Mouse (Mus musculus) bone marrow macrophage, adult 2 months (primary cell): ENCODE data around the gene 2310022A10Rik. TPM values are rescaled to one million over a fixed set of nuclear protein-coding genes. Genes with fewer than 3 reads are reported as not detected.

Experiments
- H3K27ac ChIP-seq: 2 replicates; pipeline ENCODE4 v1.5.1; 2012; ENCODE audit warnings: low read depth, low read length; ENCODE audit not compliant: insufficient read depth
- H3K4me1 ChIP-seq: 2 replicates; pipeline ENCODE4 v1.6.1; 2012; ENCODE audit warnings: low read length; ENCODE audit not compliant: control insufficient read depth, insufficient read depth
- H3K4me3 ChIP-seq: 2 replicates; pipeline ENCODE4 v1.5.1; 2012; ENCODE audit warnings: mild to moderate bottlenecking, low read length, moderate library complexity; ENCODE audit not compliant: insufficient read depth
- CTCF ChIP-seq: IDR thresholded peaks from 2 replicates; pipeline ENCODE4 v1.5.1; 2012; ENCODE audit warnings: low read depth, mild to moderate bottlenecking, low read length, moderate library complexity
- POLR2A ChIP-seq: IDR thresholded peaks from 2 replicates; pipeline ENCODE4 v1.6.1; 2012; ENCODE audit warnings: mild to moderate bottlenecking, low read depth, low read length, borderline replicate concordance
- polyA plus RNA-seq: library from polyadenylated mRNA; stranded (reverse); fragments of >200 nt; gene quantifications from 2 replicates; pipeline ENCODE4 v1.2.4, GENCODE M21; 2012; ENCODE audit not compliant: missing spikeins, insufficient read depth, insufficient read length

Gene 2310022A10Rik
- polyA plus RNA-seq, result 53.6 and 59.8 TPM in 2 replicates

DNA sequence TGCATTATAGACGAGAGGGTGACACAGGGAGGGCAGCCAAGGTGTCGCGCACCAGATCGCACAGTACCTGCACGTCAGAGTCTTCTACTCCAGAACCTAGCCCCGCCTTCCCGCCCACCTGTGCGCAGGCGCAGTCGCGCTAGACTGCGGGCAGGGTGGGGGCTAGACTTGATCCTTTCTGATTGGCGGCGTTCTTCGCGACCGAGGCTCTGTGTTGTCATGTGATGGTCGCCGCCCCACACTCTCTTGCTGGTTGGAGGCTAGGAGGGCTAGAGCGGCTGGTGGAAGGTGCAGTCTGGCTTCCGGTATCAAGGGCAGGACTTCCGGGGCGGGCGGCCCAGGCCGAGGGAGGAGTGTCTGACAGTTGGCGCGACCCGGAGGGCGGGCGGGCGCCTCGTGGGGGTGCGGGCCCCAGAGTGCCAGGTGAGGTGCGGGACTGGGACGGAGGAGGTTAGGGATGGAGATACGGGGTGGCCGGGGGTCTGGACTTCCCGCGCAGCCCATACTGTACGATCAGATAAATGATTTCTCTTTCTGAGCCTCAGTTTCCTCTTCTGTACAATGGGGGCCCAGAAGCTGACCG, at the start of gene 2310022A10Rik, which contains the start of gene Pld3:
TSS of gene 2310022A10Rik (plus strand) at position 303 of the 583 bp plus-strand sequence.
TSS of gene Pld3 (minus strand) at position 288 of the 583 bp plus-strand sequence.
- Histone ChIP-seq H3K4me3 (peak within 1 kb of the TSS; percentile 90), H3K27ac (peak within 1 kb of the TSS; percentile 88), H3K4me1 (peaks cover 25% of the 10 kb centered on the region)
- TF ChIP-seq CTCF, result no peak
- TF ChIP-seq POLR2A, result peak; percentile 68; the same call in 1 of the 2 replicates

DNA sequence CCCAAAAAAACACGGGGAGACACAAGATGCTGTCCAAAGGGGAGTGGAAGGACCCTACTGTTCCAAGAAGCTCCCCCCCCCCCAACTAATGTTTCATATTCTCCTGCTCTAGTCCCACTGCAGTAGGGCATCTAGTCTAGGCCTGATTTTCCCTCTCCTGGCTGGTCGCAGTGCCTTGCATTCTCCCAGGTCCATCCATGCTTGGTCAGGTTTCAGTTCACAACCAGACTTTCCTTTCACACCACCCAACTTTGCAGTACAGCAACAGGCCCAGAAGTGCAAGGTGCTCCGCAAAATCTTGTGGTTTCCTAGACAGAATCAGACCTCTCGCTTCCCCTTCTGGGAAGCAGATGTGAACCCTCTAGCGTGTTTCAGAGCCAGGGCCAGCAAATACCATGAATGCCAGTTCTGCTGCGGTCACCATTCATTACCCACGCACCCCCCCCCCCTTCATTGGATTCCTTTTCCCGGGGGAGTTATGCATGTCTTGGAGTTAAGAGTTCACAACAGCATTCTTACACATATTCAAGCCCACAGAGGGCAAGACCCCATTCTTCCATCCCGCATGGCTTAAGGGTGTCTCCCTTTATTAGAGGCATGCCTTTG, 46.2 kb upstream of the 2310022A10Rik start:
- peaks cover 13% of the 10 kb centered on the region for H3K4me1 ChIP-seq
- no peak overlapping the region for H3K27ac ChIP-seq
- no peak for TF ChIP-seq POLR2A
- TF ChIP-seq CTCF, result no peak
- H3K4me3 ChIP-seq, result peak overlapping the region; percentile 15; the same call in 1 of the 2 replicates

DNA sequence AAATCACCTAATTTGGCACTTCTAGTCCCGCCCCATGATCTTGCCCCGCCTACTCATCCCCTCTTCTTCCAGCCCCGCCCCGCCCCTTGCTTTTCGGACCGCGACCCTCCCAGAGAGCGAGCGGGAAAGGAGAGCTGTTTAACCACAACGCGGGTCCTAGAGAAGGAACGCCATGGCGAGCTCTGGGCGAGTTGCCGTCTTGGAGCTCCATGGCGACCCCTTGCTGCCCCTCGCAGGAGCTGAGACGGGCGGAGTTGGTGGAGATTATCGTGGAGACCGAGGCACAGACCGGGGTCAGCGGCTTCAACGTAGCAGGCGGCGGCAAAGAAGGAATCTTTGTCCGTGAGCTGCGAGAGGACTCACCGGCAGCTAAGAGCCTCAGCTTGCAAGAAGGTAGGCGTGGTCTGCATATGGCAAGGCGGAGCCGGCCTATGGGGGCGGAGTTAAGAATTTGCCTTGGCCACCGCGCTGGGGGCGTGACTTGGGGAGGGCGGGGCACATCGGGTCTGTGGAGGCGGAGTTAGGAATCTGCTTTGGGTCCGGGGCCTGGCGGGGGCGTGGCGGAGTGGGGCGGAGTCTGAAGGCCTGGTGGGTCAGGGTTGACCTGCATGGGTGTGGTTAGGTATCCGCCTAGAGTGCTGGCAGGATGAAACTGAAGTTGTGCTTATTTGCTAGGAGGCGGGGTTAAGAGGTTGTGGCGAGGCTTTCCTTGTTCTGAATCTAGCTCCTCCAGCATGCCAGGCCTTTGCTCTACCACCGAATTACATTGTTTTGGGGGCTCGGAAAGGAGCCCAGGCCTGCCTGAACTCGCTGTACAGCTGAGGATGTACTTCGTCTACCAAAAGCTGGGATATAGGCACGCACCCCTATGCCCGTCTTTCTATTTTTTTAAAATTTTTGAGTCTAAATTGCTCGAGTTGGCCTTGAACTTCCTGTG, 45.1 kb upstream of the 2310022A10Rik start:
- TF ChIP-seq CTCF, result no peak
- TF ChIP-seq POLR2A, result no peak

DNA sequence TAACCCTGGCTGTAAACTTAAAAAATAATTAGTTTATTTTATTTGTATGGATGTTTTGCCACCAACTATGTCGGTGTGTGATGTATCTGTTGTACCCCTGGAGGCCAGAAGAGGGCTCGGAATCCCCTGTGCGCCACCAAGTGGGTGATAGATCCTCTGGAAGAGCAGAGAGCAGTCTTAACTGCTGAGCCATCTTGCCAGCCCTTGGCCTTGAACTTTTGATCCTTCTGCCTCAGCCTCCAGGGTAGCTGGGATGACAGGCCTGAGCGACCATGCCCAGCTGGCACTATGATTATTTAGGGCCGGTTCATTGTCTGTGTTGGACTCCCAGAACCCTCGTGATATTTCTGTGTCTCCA, 44.4 kb upstream of the 2310022A10Rik start:
- Histone ChIP-seq H3K4me1 (peaks cover 13% of the 10 kb centered on the region), H3K27ac (peak overlapping the region; percentile 55), H3K4me3 (peak overlapping the region; percentile 49; the same call in 1 of the 2 replicates)
- no peak for TF ChIP-seq POLR2A
- TF ChIP-seq CTCF, result peak; percentile 70

More for the DNA sequence above, 45.1 kb upstream of the 2310022A10Rik start:
- peaks cover 13% of the 10 kb centered on the region for H3K4me1 ChIP-seq
- peak overlapping the region; percentile 63 for H3K27ac ChIP-seq
- peak overlapping the region; percentile 71 for H3K4me3 ChIP-seq

DNA sequence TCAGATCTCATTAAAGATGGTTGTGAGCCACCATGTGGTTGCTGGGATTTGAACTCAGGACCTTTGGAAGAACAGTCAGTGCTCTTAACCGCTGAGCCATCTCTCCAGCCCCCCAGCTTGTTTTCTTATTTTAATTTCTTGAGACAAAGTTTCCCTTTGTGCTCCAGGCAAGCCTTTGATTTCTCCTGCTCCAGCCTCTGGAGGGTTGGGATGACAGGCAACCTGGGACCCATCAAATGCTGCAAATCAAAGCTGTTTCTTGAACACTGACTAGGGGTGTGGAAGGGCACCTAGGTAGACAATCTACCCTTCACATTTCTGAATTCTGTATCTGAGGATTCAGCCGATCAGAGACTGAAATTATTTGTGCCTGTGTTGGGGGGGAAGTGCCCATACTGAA, 42.2 kb upstream of the 2310022A10Rik start:
- no peak overlapping the region for H3K27ac ChIP-seq
- H3K4me3 ChIP-seq, result no peak overlapping the region
- H3K4me1 ChIP-seq, result peaks cover 13% of the 10 kb centered on the region
- no peak for TF ChIP-seq POLR2A
- TF ChIP-seq CTCF, result no peak

DNA sequence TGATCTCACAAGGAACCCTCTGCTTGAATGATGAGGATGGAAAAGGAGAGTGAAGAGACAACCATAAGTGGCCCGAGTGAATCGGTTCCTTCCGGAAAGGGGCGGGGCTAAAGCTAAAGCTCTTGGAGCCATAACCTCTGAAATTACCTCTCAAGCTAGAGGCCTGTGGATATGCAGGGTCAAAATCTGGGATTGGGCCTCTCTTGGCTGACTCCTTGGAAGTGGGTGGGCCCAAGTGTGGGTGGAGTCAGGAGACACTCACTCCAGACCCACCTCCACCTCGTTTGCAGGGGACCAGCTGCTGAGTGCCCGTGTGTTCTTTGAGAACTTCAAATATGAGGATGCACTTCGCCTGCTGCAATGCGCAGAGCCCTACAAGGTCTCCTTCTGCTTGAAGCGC, 38.1 kb upstream of the 2310022A10Rik start:
- H3K27ac ChIP-seq, result no peak overlapping the region
- no peak overlapping the region for H3K4me3 ChIP-seq
- no peaks in the 10 kb centered on the region for H3K4me1 ChIP-seq
- no peak for TF ChIP-seq CTCF
- TF ChIP-seq POLR2A, result no peak

DNA sequence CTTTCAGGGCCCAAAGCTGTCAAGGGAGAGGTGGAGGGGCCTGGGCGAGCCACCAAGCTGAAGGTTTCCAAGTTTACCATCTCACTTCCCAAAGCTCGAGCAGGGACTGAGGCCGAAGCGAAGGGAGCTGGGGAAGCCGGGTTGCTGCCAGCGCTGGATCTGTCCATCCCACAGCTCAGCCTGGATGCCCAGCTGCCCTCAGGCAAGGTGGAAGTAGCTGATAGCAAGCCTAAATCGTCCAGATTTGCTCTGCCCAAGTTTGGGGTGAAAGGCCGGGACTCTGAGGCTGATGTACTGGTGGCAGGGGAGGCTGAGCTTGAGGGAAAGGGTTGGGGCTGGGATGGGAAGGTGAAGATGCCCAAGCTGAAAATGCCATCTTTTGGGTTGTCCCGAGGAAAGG, 34.7 kb upstream of the 2310022A10Rik start:
- Histone ChIP-seq H3K4me1 (peaks cover 4% of the 10 kb centered on the region), H3K4me3 (no peak overlapping the region), H3K27ac (no peak overlapping the region)
- TF ChIP-seq CTCF (no peak), POLR2A (no peak)

DNA sequence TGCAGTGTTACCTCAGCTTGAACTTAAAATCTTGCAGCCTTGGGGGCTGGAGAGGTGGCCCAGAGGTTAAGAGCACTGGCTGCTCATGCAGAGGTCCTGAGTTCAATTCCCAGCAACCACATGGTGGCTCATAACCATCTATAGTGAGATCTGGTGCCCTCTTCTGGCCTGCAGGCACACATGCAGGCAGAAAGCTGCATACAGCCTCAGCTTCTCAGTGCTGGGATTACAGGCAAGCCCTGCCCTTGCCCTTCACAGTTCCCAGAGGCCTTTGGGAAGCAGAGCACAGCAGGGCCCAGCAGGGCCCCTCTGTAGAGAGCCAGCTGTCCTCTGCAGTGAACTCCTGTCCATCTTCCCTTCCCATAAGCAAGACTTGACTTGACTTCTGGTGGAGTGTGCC, 32.9 kb upstream of the 2310022A10Rik start:
- Histone ChIP-seq H3K4me3 (no peak overlapping the region), H3K4me1 (peaks cover 4% of the 10 kb centered on the region), H3K27ac (no peak overlapping the region)
- no peak for TF ChIP-seq CTCF
- no peak for TF ChIP-seq POLR2A

DNA sequence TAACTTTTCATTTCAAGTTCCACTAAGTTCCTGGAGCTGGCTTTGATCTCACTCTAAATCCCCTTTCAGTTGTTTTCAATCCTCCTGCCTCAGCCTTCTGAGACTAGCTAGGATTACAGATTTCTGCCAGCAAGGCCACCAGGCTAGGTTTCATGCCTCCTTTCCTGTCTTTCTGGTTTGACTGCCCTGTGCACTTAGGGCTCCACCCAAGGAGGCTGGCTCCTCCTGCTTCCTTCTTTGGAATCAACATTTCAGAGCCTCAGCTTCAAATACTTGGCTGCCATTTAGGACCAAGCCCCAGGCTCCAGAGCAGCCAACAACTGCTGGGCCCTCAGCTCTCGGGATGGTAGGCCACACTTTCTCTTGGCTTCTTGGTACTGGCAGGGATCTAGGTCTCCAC, 32.4 kb upstream of the 2310022A10Rik start:
- peaks cover 4% of the 10 kb centered on the region for H3K4me1 ChIP-seq
- H3K27ac ChIP-seq, result no peak overlapping the region
- no peak overlapping the region for H3K4me3 ChIP-seq
- TF ChIP-seq CTCF (no peak), POLR2A (no peak)

DNA sequence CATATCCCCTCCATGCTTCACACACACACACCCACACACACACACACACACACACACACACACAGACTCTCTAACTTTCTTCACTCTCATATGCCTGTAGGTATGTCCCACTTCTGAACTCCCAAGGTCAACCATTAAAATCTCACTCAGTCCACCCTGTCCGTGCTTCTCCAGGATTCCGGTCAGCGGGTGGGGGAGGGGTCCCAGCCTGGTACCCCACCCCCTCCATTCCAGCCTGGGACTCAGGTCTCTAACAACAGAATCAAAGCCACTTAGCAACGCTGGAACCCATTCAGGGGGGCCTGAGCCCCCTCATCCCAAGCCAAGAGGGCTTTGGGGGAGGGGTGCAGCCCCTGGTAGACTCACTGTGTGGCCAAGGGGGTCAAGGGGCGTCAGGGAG, 30.1 kb upstream of the 2310022A10Rik start, which contains the start of gene Hipk4:
TSS of gene Hipk4 (plus strand) at position 301 of the 400 bp plus-strand sequence.
- no peak within 1 kb of the TSS for H3K4me3 ChIP-seq
- peaks cover 4% of the 10 kb centered on the region for H3K4me1 ChIP-seq

More for the DNA sequence above, 30.1 kb upstream of the 2310022A10Rik start, which contains the start of gene Hipk4:
- no peak within 1 kb of the TSS for H3K27ac ChIP-seq
- TF ChIP-seq POLR2A (no peak), CTCF (no peak)
